Mouse (Mus musculus) MEL-GATA-1-ER (cell line): ENCODE measurements around the gene Myf5.
A peak's percentile ranks its signal among the peaks of the same experiment; 100 is the strongest.

Experiments
- DNase-seq: peaks from one replicate; pipeline ENCODE4 v3.0.0-alpha.2; 2012; ENCODE audit warnings: low read depth; ENCODE audit errors: extremely low read depth

The Myf5 gene

DNA sequence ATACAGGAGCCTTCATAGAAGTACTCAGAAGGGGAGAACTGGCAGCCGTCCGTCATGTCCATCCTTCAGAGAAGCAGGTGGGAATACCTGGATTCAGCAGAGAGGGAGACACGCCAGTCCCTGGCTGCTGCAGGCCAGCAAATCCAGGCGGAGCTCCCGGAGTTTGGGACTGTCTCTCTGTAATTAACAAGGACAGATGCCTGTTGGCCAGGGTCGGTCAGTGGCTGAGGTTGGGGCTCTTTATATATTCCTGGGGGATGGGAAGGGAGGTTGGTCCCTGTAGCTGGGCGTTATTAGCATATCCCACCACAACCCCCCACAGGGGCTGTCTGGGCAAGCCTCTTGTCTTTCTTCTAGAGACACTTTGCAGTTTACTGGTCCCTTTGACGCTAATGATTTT is at the start of gene Myf5:
TSS of gene Myf5 (minus strand) at position 265 of the 400 bp plus-strand sequence.
- no peak for DNase-seq

DNA sequence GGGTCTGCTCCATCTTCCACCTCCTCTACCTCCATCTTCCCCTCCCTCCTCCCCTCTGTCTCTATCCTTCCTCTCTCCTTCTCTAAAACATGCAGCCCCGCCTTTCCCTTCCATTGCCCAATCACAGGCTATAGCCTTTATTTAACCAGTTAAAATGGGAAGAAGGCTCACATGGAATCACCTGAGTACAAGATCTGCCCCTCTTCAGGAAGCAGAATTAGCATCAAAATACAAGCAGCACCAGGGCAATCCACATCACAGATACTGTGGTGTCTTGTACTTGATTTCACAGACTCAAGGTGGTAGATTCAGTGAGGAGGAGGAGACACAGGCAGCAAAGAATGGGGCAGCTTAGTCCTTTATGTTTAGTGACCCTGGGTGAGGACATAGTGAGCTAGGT is 42.8 kb upstream of the Myf5 start:
- DNase-seq: no peak

DNA sequence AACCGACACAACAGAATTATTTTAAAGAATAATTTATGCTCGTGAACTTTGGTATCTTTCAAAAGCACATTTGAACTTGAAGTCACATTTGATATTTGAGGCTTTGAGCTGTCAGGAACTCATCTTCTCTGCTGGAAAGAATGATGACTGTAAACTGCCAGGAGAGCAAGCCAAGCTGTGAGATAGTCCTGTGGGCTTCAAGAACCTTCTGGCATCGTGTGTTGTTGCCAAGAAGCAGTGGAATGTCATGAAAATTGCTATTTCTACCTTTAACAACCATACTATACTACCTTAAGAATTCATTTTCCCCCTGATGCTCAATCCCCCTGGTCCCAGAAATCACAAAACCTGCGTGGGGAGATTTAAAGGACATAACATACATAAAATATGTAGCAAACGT is 33.3 kb upstream of the Myf5 start:
- DNase-seq: no peak

- no peak for DNase-seq
Measured at GRCm38 (mm10) chr10:107516641-107517040, 30.7 kb upstream of the Myf5 start.

- DNase-seq: no peak
Measured at GRCm38 (mm10) chr10:107514735-107515134, 28.8 kb upstream of the Myf5 start.

GRCm38 (mm10) chr10:107506397-107506796 is 20.5 kb upstream of the Myf5 start:
- DNase-seq: no peak

DNA sequence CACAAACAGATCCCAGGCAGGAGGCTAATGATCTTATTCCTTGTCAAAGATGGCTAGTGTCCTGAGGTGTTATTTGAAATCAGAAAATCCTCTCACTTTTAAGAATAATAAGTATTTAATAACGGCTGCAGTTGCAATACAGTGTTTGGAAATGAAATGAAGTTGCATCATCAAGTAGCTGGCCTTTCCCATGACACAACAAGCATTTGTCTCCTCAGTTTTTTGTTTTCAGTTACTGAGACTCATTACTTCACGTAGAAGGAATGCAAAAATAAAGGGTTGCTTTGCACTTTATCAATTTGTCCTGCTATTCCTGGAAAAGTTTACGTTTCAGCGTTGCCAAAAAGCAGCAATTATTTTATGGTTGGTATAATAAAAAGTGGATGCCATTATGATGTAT is 17.5 kb upstream of the Myf5 start:
- DNase-seq: no peak

GRCm38 (mm10) chr10:107502193-107502592 is 16.3 kb upstream of the Myf5 start:
- DNase-seq: no peak

DNA sequence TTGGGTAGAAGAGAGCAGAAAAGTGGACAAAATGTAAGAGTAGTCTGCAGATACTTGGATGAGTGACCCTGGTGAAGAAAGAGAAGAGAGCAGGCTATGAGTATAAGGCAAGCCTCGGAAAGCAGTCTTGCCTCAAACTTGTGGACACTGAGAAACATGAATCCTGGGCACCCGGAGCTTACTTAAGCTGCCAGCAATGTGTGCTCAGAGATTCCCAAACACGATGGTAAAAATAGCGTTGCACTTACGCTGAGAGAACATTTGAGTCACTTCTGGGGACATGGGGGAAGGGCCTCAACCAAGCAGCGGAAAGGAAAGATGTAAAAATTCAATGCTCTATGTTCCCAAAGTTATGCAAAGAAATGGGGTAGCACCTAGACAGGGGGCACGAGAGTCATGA is 13.7 kb upstream of the Myf5 start:
- DNase-seq: no peak

- DNase-seq: peak; percentile 34
Measured at GRCm38 (mm10) chr10:107496402-107496801, 10.5 kb upstream of the Myf5 start.

GRCm38 (mm10) chr10:107494568-107494967 is 8.6 kb upstream of the Myf5 start, which contains the start of gene Myf6:
Gene Myf6 (minus strand): TSS chr10:107494737.
- no peak for DNase-seq

DNA sequence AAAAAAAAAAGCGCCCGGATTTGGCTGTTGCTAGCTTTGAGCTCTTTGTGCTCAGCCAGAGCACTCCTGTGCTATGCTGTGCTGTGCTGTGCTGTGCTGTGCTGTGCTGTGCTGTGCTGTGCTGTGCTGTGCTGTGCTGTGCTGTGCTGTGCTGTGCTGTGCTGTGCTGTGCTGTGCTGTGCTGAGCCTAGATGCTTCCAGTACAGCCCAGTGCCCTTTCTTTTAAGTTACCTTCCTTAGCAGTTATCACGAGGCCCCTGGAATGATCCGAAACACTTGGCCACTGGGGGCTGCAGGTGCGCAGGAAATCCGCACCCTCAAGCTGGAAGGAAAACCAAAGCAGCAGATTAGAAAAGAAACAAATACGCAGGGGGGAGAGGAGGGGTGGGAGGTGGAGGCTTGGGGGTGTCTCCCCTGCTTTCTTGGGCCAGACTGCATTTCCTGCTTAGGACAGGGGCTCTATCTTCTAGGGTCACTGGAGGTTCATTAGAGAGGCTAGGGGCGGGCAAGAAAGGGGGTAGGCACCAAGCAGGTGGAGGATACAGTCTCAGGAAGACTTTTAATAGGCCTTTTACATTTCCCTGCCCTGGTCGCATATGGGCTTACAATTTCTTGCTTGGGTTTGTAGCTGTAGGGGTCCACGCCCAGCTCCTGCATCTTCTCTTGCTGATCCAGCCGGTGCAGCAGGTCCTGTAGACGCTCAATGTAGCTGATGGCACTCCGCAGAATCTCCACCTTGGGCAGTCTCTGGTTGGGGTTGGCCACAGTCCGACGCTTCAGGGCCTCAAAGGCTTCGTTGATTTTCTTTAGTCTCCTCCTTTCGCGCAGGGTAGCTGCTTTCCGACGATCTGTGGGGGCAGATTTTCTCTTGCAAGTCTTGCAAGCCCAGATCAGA is 7.9 kb upstream of the Myf5 start:
- no peak for DNase-seq

DNA sequence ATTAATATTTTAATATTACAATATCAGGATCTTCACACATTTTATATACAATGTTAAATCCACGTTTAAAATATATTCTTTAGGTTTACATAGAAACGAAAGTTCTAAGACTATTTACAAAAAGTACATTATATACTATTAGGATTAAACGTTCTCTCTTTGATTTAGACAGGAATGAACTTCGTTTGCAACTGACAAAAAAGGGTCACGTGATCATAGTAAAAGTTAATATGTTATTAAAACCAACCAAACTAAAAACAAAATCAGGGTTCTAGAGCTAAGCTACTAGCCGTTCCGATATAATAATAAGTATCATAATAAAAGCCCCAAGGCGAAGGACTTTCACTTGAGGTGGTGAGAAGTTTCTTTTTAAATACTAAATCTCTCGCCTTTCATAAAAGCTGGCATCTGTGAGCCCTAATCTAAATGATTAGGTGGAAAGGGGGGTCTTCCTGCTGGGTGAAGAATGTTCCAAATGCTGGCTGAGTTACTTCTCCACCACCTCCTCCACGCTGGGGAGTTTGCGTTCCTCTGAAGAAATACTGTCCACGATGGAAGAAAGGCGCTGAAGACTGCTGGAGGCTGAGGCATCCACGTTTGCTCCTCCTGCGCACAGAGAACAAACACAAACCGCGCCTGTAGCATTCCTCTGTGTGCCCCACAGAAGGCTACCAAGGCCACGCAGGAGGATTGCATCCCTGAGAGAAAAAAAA is 7.1 kb upstream of the Myf5 start:
- no peak for DNase-seq

DNA sequence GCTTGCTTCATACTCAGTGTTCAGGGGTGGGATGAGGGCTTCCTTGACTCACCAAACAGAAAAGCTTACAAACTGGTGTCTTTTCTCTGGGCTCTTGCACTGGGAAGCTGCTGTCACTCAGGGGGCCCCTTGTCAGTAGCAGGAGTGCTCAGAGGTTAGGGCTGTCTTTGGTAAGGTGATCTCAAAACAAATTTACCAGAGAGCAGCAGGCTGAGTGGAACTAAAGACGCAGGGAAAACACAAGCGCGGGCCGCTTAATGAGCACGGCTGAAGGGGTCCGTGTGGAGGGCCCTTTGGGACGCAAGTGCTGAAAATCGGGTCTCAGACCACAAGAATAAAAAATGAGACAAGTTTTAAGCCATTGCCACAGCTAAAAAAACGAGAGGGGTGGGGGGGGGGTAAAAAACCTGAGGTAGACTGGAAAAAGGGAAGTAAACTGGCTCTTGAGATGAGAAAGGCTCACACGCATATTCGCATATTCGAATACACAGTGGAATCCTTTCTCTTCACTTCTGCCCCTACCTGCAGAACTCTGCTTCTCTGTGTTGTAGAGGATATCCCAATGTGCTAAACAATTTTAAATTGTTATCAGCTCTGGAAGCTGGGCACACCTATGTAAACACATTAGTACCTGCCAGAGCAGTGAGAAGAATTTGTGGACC is 2.9 kb upstream of the Myf5 start:
- DNase-seq: no peak

DNA sequence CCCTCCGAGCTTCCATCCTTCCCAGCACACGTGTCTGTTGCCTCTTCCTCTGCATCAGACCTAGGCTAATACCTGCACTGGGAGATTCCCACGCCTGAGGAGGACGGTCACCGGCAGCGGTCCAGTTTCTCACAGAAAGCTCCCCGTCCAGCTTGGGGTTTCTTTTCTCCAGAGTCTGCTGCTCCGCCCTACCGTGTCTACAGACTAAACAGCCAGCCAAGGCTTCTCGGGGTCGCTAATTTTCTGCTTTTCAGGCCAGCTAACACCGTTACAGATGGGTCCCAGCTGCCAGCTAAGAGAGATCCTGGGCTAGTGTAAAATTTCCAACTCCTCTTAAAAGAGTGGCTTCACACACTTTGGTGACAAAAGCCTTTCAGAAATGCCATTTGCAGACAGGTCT is 836 bp upstream of the Myf5 start:
- no peak for DNase-seq

- DNase-seq: no peak
Measured at GRCm38 (mm10) chr10:107484050-107484449, 1.9 kb downstream of the Myf5 start.

DNA sequence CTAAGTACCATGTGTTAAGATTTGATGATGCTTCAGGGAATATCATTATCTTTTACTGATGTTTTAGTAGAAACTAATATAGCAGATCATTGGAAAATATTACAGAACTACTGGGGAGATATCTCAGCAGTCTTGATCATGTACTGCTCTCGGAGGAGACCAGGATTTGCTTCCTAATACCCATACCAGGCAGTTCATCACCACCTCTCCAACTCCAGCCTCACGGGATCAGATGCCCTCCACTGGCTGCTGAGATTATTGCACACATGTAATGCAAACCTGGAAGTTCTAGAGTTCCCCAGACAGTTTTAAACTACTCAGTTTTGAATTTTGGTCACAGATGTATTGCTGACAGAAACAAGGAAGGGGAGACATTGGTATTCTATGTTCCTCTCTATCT is 12.4 kb downstream of the Myf5 start:
- no peak for DNase-seq

DNA sequence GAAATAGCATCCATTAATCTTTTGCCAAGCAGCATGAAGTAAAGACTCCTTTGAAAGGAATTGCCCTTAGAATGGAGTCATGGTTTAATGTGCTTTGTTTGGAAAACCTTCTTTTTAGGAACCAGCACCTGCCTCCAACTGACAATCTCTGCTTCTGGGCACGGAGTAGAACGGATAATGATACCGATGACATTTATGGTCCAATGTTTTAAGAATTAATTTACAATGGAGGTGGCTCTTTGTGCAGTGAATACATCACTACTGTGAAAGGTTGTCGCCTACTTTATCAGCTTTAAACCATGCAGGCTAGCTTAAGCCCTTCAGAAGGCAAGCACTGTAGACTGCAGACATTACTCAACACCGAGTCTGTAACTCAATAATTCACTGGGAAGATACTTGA is 14.2 kb downstream of the Myf5 start:
- DNase-seq: no peak

DNA sequence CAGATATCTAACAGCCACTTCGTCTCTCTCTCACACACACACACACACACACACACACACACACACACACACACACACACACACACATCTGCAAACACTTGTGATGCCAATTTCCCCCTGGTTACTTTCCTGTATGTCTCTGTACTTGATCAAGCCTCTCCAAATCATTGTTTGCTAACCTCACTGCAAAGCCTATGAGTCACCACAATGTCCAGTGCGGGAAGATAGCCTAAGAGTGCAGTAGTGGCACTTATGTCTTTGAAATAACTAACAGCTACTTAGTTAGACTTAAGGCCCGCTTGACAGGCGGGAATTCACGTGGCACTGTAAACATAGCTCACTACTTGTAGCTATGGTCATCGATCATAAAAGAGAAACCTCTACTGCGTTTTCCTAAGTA is 18.1 kb downstream of the Myf5 start:
- no peak for DNase-seq

- no peak for DNase-seq
Measured at GRCm38 (mm10) chr10:107449496-107450330, 36.2 kb downstream of the Myf5 start.

DNA sequence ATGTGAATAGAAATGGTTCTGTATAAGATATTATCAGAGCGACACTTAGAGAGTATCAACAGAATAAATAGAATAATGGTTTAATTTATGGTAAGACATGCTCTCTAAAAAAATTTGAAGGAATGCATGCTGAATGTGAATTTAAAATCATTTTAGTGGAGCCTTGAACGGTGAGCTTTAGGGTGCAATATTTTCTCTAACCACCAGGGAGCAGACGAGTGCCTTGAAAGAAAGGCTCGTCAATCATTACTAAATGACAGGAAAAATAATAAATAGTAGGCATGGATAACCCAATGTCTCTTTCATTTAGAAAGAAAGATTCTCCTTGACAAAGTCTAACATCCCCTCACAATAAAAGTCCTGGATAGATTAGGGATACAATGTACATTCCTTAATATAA is 43.2 kb downstream of the Myf5 start:
- no peak for DNase-seq
